Mouse (Mus musculus) hindbrain, embryonic 15.5 days (tissue): ENCODE results near the gene Gm37596. TPM values are rescaled to one million over a fixed set of nuclear protein-coding genes. Genes with fewer than 3 reads are reported as not detected.
"Not testable (repeated sequence)": the region's sequence is repeated elsewhere in the genome, so short reads cannot be mapped to it uniquely, and the experiment has no call there.

ENCODE experiments used
- ATAC-seq: fragments of 200-750 bp; cut with Nextera tagmentation; 2 replicates; pipeline ENCODE4 v1.8.0; 2017; ENCODE audit warnings: low read depth, moderate number of reproducible peaks, moderate TSS enrichment; ENCODE audit not compliant: low FRiP score
- H3K27ac ChIP-seq: fragments of 300-500 bp; sonication (generic); replicated peaks from 2 replicates; pipeline ENCODE4 v1.5.1; 2015; ENCODE audit warnings: mild to moderate bottlenecking, inconsistent platforms
- H3K27me3 ChIP-seq: fragments of 300-500 bp; sonication (generic); 2 replicates; pipeline ENCODE4 v1.6.1; 2015; ENCODE audit warnings: control low read depth, inconsistent platforms
- H3K36me3 ChIP-seq: fragments of 300-500 bp; sonication (generic); 2 replicates; pipeline ENCODE4 v1.6.1; 2015; ENCODE audit warnings: control low read depth, inconsistent platforms
- H3K4me1 ChIP-seq: fragments of 300-500 bp; sonication (generic); replicated peaks from 2 replicates; pipeline ENCODE4 v1.6.1; 2015; ENCODE audit warnings: control low read depth, inconsistent platforms
- H3K4me2 ChIP-seq: fragments of 300-500 bp; sonication (generic); 2 replicates; pipeline ENCODE4 v1.6.1; 2015; ENCODE audit warnings: moderate library complexity, mild to moderate bottlenecking, inconsistent platforms
- H3K4me3 ChIP-seq: fragments of 300-500 bp; sonication (generic); 2 replicates; pipeline ENCODE4 v1.5.1; 2015; ENCODE audit warnings: mild to moderate bottlenecking, inconsistent platforms
- H3K9ac ChIP-seq: fragments of 300-500 bp; sonication (generic); 2 replicates; pipeline ENCODE4 v1.6.1; 2015; ENCODE audit warnings: inconsistent platforms
- H3K9me3 ChIP-seq: fragments of 300-500 bp; sonication (generic); 2 replicates; pipeline ENCODE4 v1.6.1; 2016; ENCODE audit warnings: control low read depth, inconsistent platforms
- WGBS: fragments of 180-500 bp; shearing (Covaris S2); methylation state at CpG from one replicate; pipeline ENCODE4 v1.1.7; 2015; 5-methylcytosine and 5-hydroxymethylcytosine counted together
- polyA plus RNA-seq: library from polyadenylated mRNA; unstranded; fragments of >200 nt; fragmentation: Nextera tagmentation; extraction: Ambion mirVana; gene quantifications from 2 replicates; pipeline ENCODE4 v1.2.1, GENCODE M21; 2015

Gene Gm37596
- not detected in 2 replicates for polyA plus RNA-seq

DNA sequence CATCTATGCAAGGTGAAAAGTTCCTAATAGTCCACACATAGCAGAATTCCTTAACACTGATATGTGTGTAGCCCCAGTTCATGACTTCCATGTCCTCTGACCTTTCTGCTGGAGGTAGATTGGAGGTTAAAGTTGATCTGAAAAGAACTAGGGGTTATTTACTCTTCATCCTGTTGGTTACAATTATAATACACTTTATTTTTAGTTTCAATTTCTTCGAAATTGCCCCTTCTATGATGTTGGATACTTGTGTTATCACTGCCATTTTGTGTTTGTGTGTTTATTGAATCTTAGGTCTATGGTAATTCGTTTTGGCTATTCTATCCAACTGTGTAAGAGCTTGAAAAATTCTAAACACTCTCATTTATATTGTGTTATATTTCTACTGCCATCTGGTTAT is at the start of gene Gm37596:
Gene Gm37596, minus strand, starts transcription at position 101 of the 400 bp plus-strand sequence.
- H3K9ac ChIP-seq, H3K4me1 ChIP-seq, H3K36me3 ChIP-seq, H3K4me3 ChIP-seq, H3K27me3 ChIP-seq, H3K4me2 ChIP-seq, ATAC-seq, H3K27ac ChIP-seq, H3K9me3 ChIP-seq: not testable (repeated sequence)
- WGBS: 76% methylated on average over 1 of the region's 2 CpGs

DNA sequence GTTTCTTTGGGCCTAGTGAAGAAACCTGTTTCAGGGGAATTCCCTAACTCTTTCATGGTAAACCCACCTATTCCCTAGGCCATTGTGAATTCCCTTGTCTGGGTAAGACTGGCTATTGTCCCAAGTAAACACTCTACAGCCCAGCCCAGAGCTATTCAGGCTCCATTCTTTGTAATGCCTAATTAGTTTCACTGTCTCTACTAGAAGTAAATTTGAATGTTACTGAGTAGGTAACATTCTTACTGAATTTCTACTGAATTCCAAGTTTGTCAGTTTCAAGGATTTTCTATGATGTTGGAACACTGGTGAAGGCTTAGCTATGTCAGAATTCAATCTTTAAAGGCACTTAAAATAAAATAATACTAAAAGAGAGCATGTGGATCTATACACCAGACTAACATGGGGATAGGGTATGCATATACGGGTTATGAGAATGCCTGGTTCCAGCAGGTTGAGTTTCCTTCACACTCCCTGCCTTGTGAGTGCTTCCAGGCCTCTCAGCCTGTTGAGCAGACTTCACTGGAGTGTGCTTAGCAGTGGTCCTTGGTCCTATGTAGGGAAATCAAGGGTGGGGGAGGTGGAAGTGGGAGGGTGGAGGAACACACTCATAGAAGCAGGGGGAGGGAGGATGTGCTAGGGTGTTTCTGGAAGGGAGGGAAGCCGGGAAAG is 16.2 kb upstream of the Gm37596 start:
- H3K4me2 ChIP-seq, ATAC-seq, H3K36me3 ChIP-seq, H3K4me1 ChIP-seq, H3K4me3 ChIP-seq, H3K27ac ChIP-seq, H3K9me3 ChIP-seq, H3K9ac ChIP-seq, H3K27me3 ChIP-seq: not testable (repeated sequence)
- WGBS: 95% methylated on average over 2 of the region's 2 CpGs

GRCm38 (mm10) chr3:93676210-93676609 is 16.7 kb downstream of the Gm37596 start, which contains the start of gene Tdpoz1:
Gene Tdpoz1, minus strand, starts transcription at chr3:93676310.
- 80% methylated on average over 3 of the region's 4 CpGs for WGBS
- not testable (repeated sequence) for H3K9ac ChIP-seq, H3K27me3 ChIP-seq, H3K4me1 ChIP-seq, H3K27ac ChIP-seq, H3K4me2 ChIP-seq, H3K4me3 ChIP-seq, H3K9me3 ChIP-seq, ATAC-seq, H3K36me3 ChIP-seq

DNA sequence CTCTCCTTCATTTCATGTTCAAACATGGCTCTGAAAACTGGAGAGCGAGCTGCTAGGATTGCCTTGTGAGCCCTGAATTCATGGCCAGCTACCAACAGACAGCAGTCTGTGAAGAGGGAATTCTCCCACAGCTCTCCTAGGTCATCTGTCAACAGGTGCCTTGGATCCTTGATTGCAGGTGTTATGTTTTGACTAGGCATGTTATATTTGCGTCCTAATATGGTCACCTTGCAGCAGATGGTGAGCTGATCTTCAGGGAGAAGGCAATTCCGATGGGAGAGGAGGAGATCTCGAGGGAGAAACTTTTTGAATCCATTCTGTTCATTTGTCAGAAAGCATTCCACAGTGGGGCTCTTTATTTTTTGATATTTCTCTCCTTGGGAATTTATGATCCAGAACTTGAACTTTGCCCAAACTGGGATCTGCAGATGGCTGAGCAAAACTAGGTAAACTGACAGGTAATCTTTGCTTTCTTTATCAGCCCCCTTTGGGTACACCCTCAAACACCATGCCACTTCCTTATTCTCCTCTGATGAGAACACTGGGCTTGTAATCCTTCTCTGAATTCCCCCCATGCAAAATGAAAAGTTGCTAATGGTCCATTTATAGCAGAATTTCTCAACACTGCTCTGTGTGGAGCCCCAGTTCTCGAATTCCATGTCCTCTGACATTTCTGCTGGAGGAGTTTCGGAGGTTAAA is 21.9 kb downstream of the Gm37596 start:
- not testable (repeated sequence) for H3K27me3 ChIP-seq, H3K4me1 ChIP-seq, H3K36me3 ChIP-seq, H3K4me2 ChIP-seq, ATAC-seq, H3K9ac ChIP-seq, H3K27ac ChIP-seq, H3K4me3 ChIP-seq, H3K9me3 ChIP-seq
- 82% methylated on average over 5 of the region's 6 CpGs for WGBS

- Histone ChIP-seq H3K27me3 (no peaks in the 10 kb centered on the region), H3K27ac (no peak overlapping the region), H3K9ac (no peak overlapping the region), H3K4me3 (no peak overlapping the region), H3K36me3 (no peaks in the 10 kb centered on the region), H3K9me3 (no peaks in the 10 kb centered on the region), H3K4me1 (no peaks in the 10 kb centered on the region), H3K4me2 (no peak overlapping the region)
- ATAC-seq: no peak
- WGBS: 83% methylated on average over 1 of the region's 1 CpGs
Observed at GRCm38 (mm10) chr3:93654260-93654659, 38.6 kb downstream of the Gm37596 start.

GRCm38 (mm10) chr3:93652586-93652985 is 40.3 kb downstream of the Gm37596 start, which contains the start of gene Tdpoz2:
Gene Tdpoz2, minus strand, starts transcription at chr3:93652686.
- WGBS: 86% methylated on average over 3 of the region's 3 CpGs
- Histone ChIP-seq H3K9me3 (no peaks in the 10 kb centered on the region), H3K36me3 (no peaks in the 10 kb centered on the region), H3K4me2 (no peak within 1 kb of the TSS), H3K9ac (no peak within 1 kb of the TSS), H3K27me3 (no peaks in the 10 kb centered on the region), H3K4me1 (no peaks in the 10 kb centered on the region), H3K4me3 (no peak within 1 kb of the TSS), H3K27ac (no peak within 1 kb of the TSS)
- no peak for ATAC-seq

Other genes with a start within 250 kb of the Gm37596 start
- 0.06 TPM in 1 of 2 replicates, not detected in the other for gene Tchhl1, start 224.3 kb downstream of the Gm37596 start, polyA plus RNA-seq
- gene S100a11, start 172.6 kb downstream of the Gm37596 start, polyA plus RNA-seq: 206 and 231 TPM in 2 replicates
- 168 and 205 TPM in 2 replicates for gene S100a10, start 138.0 kb downstream of the Gm37596 start, polyA plus RNA-seq
- gene Tdpoz2, start 40.4 kb downstream of the Gm37596 start, polyA plus RNA-seq: not detected in 2 replicates
- gene Tdpoz1, start 16.8 kb downstream of the Gm37596 start, polyA plus RNA-seq: not detected in 2 replicates
- not detected in 2 replicates for gene Gm5773, start 79.9 kb upstream of the Gm37596 start, polyA plus RNA-seq
- not detected in 2 replicates for gene Tdpoz4, start 103.3 kb upstream of the Gm37596 start, polyA plus RNA-seq
- gene Tdpoz3, start 132.9 kb upstream of the Gm37596 start, polyA plus RNA-seq: not detected in 2 replicates